Mouse (Mus musculus): ENCODE results near the gene Cdkl1.

GRCm38 (mm10) chr12:69766185-69766904 lies 24.7 kb downstream of the Cdkl1 start:
- TF ChIP-seq EP300 (IDR thresholded peaks at IDR 0.05; ENCODE audit: insufficient read depth, low read depth, low read length) (no peak), CTCF (IDR thresholded peaks at IDR 0.05) (no peak)

Measured in heart, adult 2 months (tissue).